Mouse (Mus musculus) T-cell, adult 2 months (primary cell): Measurements from ENCODE around the gene Lrrc71.

Experiments used
- DNase-seq: peaks from one replicate; pipeline ENCODE4 v3.0.0; 2022; ENCODE audit warnings: low spot score

The Lrrc71 gene

GRCm38 (mm10) chr3:87724556-87724955 is 23.9 kb downstream of the Lrrc71 start:
- no peak for DNase-seq

DNA sequence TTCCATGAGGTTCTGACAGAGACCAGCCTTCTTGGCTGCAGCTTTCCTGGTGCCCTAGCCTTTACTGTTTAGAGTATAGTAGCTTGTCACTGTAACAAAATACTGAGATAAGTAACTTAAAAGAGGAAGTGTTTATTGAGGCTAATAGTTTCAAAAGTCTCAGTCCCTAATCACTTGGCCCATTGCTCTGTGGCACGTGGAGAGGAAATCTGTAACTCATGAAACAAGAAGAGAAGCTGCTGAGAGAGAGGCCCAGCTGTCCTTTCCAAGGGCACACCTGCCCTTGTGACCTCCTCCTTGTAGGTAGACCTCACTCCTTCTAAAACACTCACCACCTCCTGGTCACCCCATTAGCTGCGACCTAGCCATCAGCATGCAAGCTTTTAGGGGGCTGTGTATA is 29.9 kb downstream of the Lrrc71 start:
- no peak for DNase-seq
